Mouse (Mus musculus) ES-E14 (cell line): Measurements from ENCODE around the gene Adgrv1. TPM values are rescaled to one million over a fixed set of nuclear protein-coding genes. Genes with fewer than 3 reads are reported as not detected.

Experiments used
- DNase-seq: peaks from one replicate; pipeline ENCODE4 v3.0.0-alpha.2; 2013; ENCODE audit warnings: low read depth, low spot score
- H3K27ac ChIP-seq: 2 replicates; pipeline ENCODE4 v1.5.1; 2012; ENCODE audit warnings: low read depth, mild to moderate bottlenecking, low read length, moderate library complexity, mixed read lengths; ENCODE audit not compliant: poor library complexity, insufficient read depth, severe bottlenecking
- H3K36me3 ChIP-seq: 2 replicates; pipeline ENCODE4 v1.6.1; 2012; ENCODE audit warnings: mild to moderate bottlenecking, low read length, moderate library complexity, mixed read lengths; ENCODE audit not compliant: control insufficient read depth, poor library complexity, insufficient read depth, severe bottlenecking
- H3K4me1 ChIP-seq, 2 experiments: fragments of 150-350 bp in 1 of 2; sonication (generic) in 1 of 2; 2 replicates each; pipeline ENCODE4 v1.6.1; 2012; ENCODE audit warnings: low read length in 2 of 2, mild to moderate bottlenecking in 1 of 2, mixed read lengths in 1 of 2; ENCODE audit not compliant: control insufficient read depth in 2 of 2, insufficient read depth in 2 of 2, poor library complexity in 1 of 2
- H3K4me3 ChIP-seq, 2 experiments: fragments of 150-350 bp in 1 of 2; sonication (generic) in 1 of 2; 2 replicates each; pipeline ENCODE4 v1.5.1; 2012; ENCODE audit warnings: low read length in 2 of 2, low read depth in 1 of 2, mild to moderate bottlenecking in 1 of 2, mixed read lengths in 1 of 2; ENCODE audit not compliant: insufficient read depth in 1 of 2, poor library complexity in 1 of 2, severe bottlenecking in 1 of 2
- H3K9ac ChIP-seq: 2 replicates; pipeline ENCODE4 v1.6.1; 2012; ENCODE audit warnings: low read depth, mild to moderate bottlenecking, low read length, mixed read lengths; ENCODE audit not compliant: poor library complexity, insufficient read depth, severe bottlenecking
- H3K9me3 ChIP-seq: fragments of 150-350 bp; sonication (generic); 2 replicates; pipeline ENCODE4 v1.6.1; 2012; ENCODE audit warnings: low read depth, mild to moderate bottlenecking, low read length; ENCODE audit not compliant: control insufficient read depth, insufficient read depth
- CHD2 ChIP-seq: IDR thresholded peaks from 2 replicates; pipeline ENCODE4 v1.6.1; 2014; ENCODE audit warnings: mild to moderate bottlenecking, low read depth, low read length, inconsistent platforms
- HCFC1 ChIP-seq: IDR thresholded peaks from 2 replicates; pipeline ENCODE4 v1.6.1; 2012; ENCODE audit warnings: low read length, inconsistent platforms, borderline replicate concordance; ENCODE audit not compliant: insufficient read depth
- MAFK ChIP-seq: IDR thresholded peaks from 2 replicates; pipeline ENCODE4 v1.6.1; 2014; ENCODE audit warnings: mild to moderate bottlenecking, low read depth, low read length, inconsistent platforms; ENCODE audit not compliant: insufficient read depth
- ZC3H11A ChIP-seq: IDR thresholded peaks from 2 replicates; pipeline ENCODE4 v1.6.1; 2012; ENCODE audit warnings: low read depth, mild to moderate bottlenecking, inconsistent platforms, low read length, borderline replicate concordance
- ZNF384 ChIP-seq: IDR thresholded peaks from 2 replicates; pipeline ENCODE4 v1.6.1; 2012; ENCODE audit warnings: low read depth, low read length, inconsistent platforms
- in situ Hi-C, 2 experiments: fragments of 600-800 bp; cut with MboI; formaldehyde crosslinking; loops; one replicate each; pipeline ENCODE4 v1.15.1; 2025; ENCODE audit warnings: low sequenced_read_pairs in 2 of 2, inconsistent platforms in 1 of 2; ENCODE audit not compliant: unreplicated experiment in 2 of 2
- total RNA-seq: library from RNA; depleted of rRNA; stranded (reverse); fragments of 300-350 nt; gene quantifications from 2 replicates; pipeline ENCODE4 v1.2.3, GENCODE M21; 2012

The Adgrv1 gene
- total RNA-seq, 1 experiment, result 22.0 TPM

DNA sequence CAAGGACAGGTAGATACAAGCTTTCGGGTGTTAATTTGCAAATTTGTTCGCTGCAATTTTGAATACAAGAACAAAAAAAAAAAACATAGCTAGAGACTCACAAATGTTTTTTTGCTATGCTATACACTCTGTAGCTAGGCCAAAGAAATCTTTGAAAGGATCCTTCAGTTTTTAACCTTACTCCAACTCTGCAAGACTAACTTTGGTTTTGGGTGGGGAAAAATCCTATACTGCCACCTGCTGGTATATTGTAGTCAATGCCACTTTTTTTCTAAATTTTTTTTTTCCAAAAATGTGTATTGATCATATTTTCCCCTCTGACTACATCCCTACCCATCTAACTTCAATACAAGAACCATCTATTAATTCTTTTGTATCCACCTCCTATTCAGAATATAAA is 263.4 kb downstream of the Adgrv1 start:
- Histone ChIP-seq H3K27ac (no peak overlapping the region), H3K36me3 (no peaks in the 10 kb centered on the region), H3K9ac (no peak overlapping the region), H3K4me1 (no peaks in the 10 kb centered on the region), H3K4me3 (no peak overlapping the region), H3K9me3 (no peaks in the 10 kb centered on the region)
- no peak for DNase-seq
- TF ChIP-seq CHD2 (no peak), ZC3H11A (peak; percentile 32; the same call in 1 of the 2 replicates), ZNF384 (peak; percentile 90)
- in situ Hi-C loops, result loop anchor here (10.0 to 25.0 kb wide), 2 partner anchors 505 to 507 kb away; no protein-coding TSS in a partner anchor

GRCm38 (mm10) chr13:81368987-81369386 is 264.0 kb downstream of the Adgrv1 start:
- H3K36me3 ChIP-seq, result no peaks in the 10 kb centered on the region
- in situ Hi-C loops, result loop anchor here (10.0 to 25.0 kb wide), 2 partner anchors 504 to 507 kb away; no protein-coding TSS in a partner anchor
- no peak for DNase-seq
- no peak overlapping the region for H3K4me3 ChIP-seq
- TF ChIP-seq ZC3H11A (no peak), CHD2 (no peak), MAFK (no peak), ZNF384 (no peak), HCFC1 (no peak)
- no peak overlapping the region for H3K27ac ChIP-seq
- H3K9ac ChIP-seq, result no peak overlapping the region
- H3K9me3 ChIP-seq, result no peaks in the 10 kb centered on the region
- no peaks in the 10 kb centered on the region for H3K4me1 ChIP-seq

- Histone ChIP-seq H3K4me1 (no peaks in the 10 kb centered on the region), H3K9ac (no peak overlapping the region), H3K27ac (no peak overlapping the region), H3K4me3 (no peak overlapping the region), H3K9me3 (no peaks in the 10 kb centered on the region), H3K36me3 (no peaks in the 10 kb centered on the region)
- in situ Hi-C loops, result loop anchor here (10.0 to 25.0 kb wide), 2 partner anchors 503 to 506 kb away; no protein-coding TSS in a partner anchor
- TF ChIP-seq ZNF384, result no peak
- no peak for TF ChIP-seq ZC3H11A
- TF ChIP-seq CHD2, result no peak
- no peak for TF ChIP-seq HCFC1
- TF ChIP-seq MAFK, result no peak
- DNase-seq, result no peak
These were observed 265.1 kb downstream of the Adgrv1 start for GRCm38 (mm10) chr13:81367681-81368376.

DNA sequence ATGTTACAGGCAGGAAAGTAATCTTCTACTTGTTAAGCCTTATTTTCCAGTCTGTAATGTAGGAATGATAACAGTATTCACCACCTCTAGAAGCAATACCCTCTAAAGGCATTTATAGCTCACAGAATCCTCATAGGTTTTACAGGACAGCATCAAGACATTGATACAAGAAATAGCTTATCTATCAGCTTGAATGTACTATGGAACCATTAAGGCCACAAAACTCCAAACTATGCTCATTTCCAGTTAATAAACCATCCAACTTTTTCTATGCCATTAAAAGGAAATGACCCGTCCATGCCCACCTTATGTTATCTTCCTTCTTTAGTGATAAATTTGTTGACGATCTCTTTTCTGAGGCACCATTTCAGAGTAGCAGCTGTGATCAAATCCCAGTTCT is 272.6 kb downstream of the Adgrv1 start:
- no peaks in the 10 kb centered on the region for H3K9me3 ChIP-seq
- H3K27ac ChIP-seq, result no peak overlapping the region
- H3K4me1 ChIP-seq, result no peaks in the 10 kb centered on the region
- no peak overlapping the region for H3K9ac ChIP-seq
- H3K36me3 ChIP-seq, result no peaks in the 10 kb centered on the region
- no peak overlapping the region for H3K4me3 ChIP-seq
- TF ChIP-seq CHD2, result no peak
- TF ChIP-seq ZC3H11A, result no peak
- no peak for TF ChIP-seq ZNF384
- TF ChIP-seq HCFC1, result no peak
- no peak for TF ChIP-seq MAFK
- in situ Hi-C loops, result loop anchor here (10.0 to 25.0 kb wide), 2 partner anchors 496 to 498 kb away; no protein-coding TSS in a partner anchor
- no peak for DNase-seq
